Mouse (Mus musculus) bone marrow macrophage, adult 2 months (primary cell): ENCODE measurements around the gene Pcgf2. TPM values are rescaled to one million over a fixed set of nuclear protein-coding genes. Genes with fewer than 3 reads are reported as not detected.

Source experiments
- H3K27ac ChIP-seq: 2 replicates; pipeline ENCODE4 v1.5.1; 2012; ENCODE audit warnings: low read depth, low read length; ENCODE audit not compliant: insufficient read depth
- H3K4me1 ChIP-seq: 2 replicates; pipeline ENCODE4 v1.6.1; 2012; ENCODE audit warnings: low read length; ENCODE audit not compliant: control insufficient read depth, insufficient read depth
- H3K4me3 ChIP-seq: 2 replicates; pipeline ENCODE4 v1.5.1; 2012; ENCODE audit warnings: mild to moderate bottlenecking, low read length, moderate library complexity; ENCODE audit not compliant: insufficient read depth
- CTCF ChIP-seq: IDR thresholded peaks from 2 replicates; pipeline ENCODE4 v1.5.1; 2012; ENCODE audit warnings: low read depth, mild to moderate bottlenecking, low read length, moderate library complexity
- POLR2A ChIP-seq: IDR thresholded peaks from 2 replicates; pipeline ENCODE4 v1.6.1; 2012; ENCODE audit warnings: mild to moderate bottlenecking, low read depth, low read length, borderline replicate concordance
- polyA plus RNA-seq: library from polyadenylated mRNA; stranded (reverse); fragments of >200 nt; gene quantifications from 2 replicates; pipeline ENCODE4 v1.2.4, GENCODE M21; 2012; ENCODE audit not compliant: missing spikeins, insufficient read depth, insufficient read length

The Pcgf2 gene
- polyA plus RNA-seq, 1 experiment: 12.3 TPM

- Histone ChIP-seq H3K27ac (no peak overlapping the region), H3K4me3 (no peak overlapping the region), H3K4me1 (peaks cover 4% of the 10 kb centered on the region; the same call in 1 of the 2 replicates)
- TF ChIP-seq POLR2A (no peak), CTCF (no peak)
Observed at GRCm38 (mm10) chr11:97694921-97695711, 5.2 kb downstream of the Pcgf2 start.

- TF ChIP-seq CTCF (no peak), POLR2A (no peak)
- no peak overlapping the region for H3K4me3 ChIP-seq
- peaks cover 4% of the 10 kb centered on the region; the same call in 1 of the 2 replicates for H3K4me1 ChIP-seq
- no peak overlapping the region for H3K27ac ChIP-seq
Observed at GRCm38 (mm10) chr11:97694435-97694834, 5.9 kb downstream of the Pcgf2 start.

DNA sequence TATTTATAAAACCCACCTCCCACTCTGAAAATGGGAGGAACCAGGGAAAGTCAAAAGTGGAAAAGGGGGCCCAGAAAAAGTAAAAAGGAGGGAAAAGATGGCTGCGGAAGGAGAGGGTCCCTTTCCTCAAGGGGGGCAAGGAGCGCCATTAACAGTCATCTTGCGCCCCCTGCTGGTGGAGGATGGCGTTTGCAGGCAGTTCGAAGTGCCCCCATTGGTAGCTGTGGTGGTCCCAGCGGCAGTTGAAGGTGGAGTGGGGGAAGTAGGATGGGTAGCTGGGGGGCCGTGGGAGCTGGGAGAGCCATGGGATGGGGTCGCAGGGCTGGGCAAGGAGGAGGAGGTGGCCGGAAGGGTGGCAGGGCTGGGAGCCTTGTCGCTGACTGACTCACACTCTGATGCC, 10.4 kb downstream of the Pcgf2 start:
- Histone ChIP-seq H3K4me3 (no peak overlapping the region), H3K27ac (no peak overlapping the region), H3K4me1 (peaks cover 15% of the 10 kb centered on the region)
- no peak for TF ChIP-seq POLR2A
- TF ChIP-seq CTCF: peak; percentile 99

DNA sequence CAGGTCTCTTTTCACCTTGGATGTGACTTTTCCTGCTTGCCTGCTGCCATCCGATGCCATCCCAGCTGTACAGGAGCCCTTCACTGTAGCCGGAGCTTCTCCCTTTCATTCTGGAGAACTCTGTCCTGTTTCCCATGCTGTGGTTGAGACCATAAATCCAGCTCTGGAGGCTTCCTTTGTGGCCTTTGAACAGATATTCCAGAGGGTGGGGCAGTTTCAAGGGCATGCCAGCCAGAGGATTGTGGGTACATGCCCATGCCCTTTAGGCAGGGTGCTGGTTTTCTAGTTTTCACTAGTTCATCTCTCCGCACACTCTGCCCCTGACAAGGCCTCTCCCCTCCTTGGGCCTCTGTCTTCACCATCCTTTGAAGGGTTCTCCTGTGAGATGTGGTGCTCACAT, 13.2 kb downstream of the Pcgf2 start:
- Histone ChIP-seq H3K27ac (no peak overlapping the region), H3K4me1 (peaks cover 27% of the 10 kb centered on the region), H3K4me3 (no peak overlapping the region)
- no peak for TF ChIP-seq CTCF
- TF ChIP-seq POLR2A: no peak

DNA sequence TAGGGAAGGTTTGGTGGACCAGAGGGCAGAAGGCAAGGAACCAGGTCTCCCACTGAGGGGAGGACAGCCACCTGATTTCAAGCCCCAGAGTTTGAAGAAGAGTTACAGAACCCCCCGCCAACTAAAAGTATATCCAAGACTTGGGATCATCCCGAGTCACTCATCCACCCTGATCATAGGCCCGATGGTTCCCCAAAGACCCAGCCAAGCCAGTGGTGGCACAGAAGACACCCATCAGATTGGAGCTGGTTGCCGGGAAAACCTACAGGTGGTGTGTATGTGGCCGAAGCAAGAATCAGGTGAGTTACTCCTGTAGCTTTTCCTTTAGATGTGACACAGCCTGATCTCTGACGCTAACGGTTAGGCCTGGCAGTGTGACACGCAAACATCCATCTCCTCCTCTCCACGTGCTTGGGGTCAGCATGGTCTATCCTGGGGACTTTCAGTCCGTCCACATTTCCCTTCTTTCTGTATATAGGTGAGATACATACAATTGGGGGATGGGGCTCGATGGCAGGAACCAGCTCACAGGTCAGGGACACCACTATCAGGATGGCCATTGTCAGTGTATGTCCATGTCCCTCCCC, 13.9 kb downstream of the Pcgf2 start:
- TF ChIP-seq CTCF: no peak
- no peak for TF ChIP-seq POLR2A
- Histone ChIP-seq H3K4me1 (peaks cover 27% of the 10 kb centered on the region), H3K27ac (no peak overlapping the region), H3K4me3 (peak overlapping the region; percentile 60)

DNA sequence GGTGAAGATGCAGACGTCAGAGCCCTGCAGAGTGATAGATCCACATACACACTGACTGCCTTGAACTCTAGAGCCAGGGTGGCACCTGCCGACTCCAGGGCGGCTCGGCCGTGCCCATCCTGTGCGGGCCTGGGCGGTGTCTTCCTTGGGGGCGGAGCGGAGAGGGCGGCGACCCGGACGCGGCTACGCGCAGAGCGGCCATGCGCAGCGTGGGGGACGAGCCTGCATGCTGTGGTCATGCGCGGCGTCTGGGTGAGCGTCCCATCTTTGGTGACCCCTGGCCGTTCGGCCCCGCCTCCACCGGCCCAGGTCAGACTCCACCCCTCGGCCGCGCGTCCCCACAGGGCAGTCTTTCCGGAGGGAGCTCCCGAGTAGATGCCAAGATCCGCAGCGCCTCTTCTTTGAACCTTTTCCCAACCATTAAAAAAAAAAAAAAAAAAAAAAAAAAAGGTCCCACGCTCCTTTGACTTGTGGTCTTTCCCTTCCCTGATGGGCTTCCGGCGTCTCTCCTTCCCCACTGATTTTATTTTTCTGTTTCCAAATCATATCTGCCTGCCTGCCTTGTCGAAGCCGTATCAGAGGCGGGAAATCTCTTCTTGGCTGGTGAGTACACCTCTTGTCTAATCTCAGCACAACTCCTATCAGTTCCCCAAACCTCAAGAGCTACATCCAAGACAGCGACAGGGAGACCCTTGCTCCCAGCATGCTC, 14.5 kb downstream of the Pcgf2 start, which contains the start of gene Cisd3:
TSS of gene Cisd3 (plus strand) at position 214 of the 709 bp plus-strand sequence.
- Histone ChIP-seq H3K4me3 (peak within 1 kb of the TSS; percentile 60), H3K4me1 (peaks cover 27% of the 10 kb centered on the region), H3K27ac (peak within 1 kb of the TSS; percentile 15; the same call in 1 of the 2 replicates)
- no peak for TF ChIP-seq POLR2A
- TF ChIP-seq CTCF: no peak

GRCm38 (mm10) chr11:97684766-97685165, 15.5 kb downstream of the Pcgf2 start:
- Histone ChIP-seq H3K4me3 (no peak overlapping the region), H3K4me1 (peaks cover 27% of the 10 kb centered on the region), H3K27ac (peak overlapping the region; percentile 17; the same call in 1 of the 2 replicates)
- TF ChIP-seq CTCF (no peak), POLR2A (no peak)

GRCm38 (mm10) chr11:97684063-97684680, 16.1 kb downstream of the Pcgf2 start:
- TF ChIP-seq POLR2A (no peak), CTCF (no peak)
- Histone ChIP-seq H3K4me1 (peaks cover 27% of the 10 kb centered on the region), H3K4me3 (no peak overlapping the region), H3K27ac (peak overlapping the region; percentile 17; the same call in 1 of the 2 replicates)

- no peak overlapping the region for H3K27ac ChIP-seq
Observed at GRCm38 (mm10) chr11:97682504-97683055, 17.7 kb downstream of the Pcgf2 start.

More at GRCm38 (mm10) chr11:97682504-97683055, 17.7 kb downstream of the Pcgf2 start:
- TF ChIP-seq CTCF: no peak
- TF ChIP-seq POLR2A: no peak
- Histone ChIP-seq H3K4me3 (no peak overlapping the region), H3K4me1 (peaks cover 27% of the 10 kb centered on the region)
